In genomic region chr5:119300106-119300505, GRCm38 (mm10) we compare ENCODE assay signal across 11 mouse cellular contexts.
A peak's percentile ranks its signal among the peaks of the same experiment; 100 is the strongest.
DNase-seq lines count a peak whose midpoint lies in the region; ATAC-seq and TF ChIP-seq lines count a peak whose summit lies in the region.
"Had no signal": no experiment of that assay in that cellular context is flagged by ENCODE, and none has a peak within 500 bp of the region (broad histone marks: within the 10 kb centered on the region; RNA-seq: fewer than 3 reads in every experiment).

No protein-coding gene starts in this region.

- 0 out of 2 replicates have a peak, but pooled peaks have one; percentile 52 for ATAC-seq in intestine, embryonic 16.5 days
- ATAC-seq in megakaryocyte-erythroid progenitor cell, adult 5-6 weeks (replicated peaks; ENCODE audit: low FRiP score, low TSS enrichment, poor library complexity, severe bottlenecking) = no peak
- ATAC-seq in liver, embryonic 12.5 days = no peak
- ATAC-seq: hindbrain, postnatal 0 days had no signal

- no peaks in the 10 kb centered on the region for H3K9me3 ChIP-seq in intestine, embryonic 16.5 days (ENCODE audit: control insufficient read depth, low read length)
- H3K9me3 ChIP-seq in liver, embryonic 12.5 days (replicated peaks) = no peaks in the 10 kb centered on the region
- H3K9me3 ChIP-seq: heart, embryonic 15.5 days; limb, embryonic 12.5 days had no signal

- no peaks in the 10 kb centered on the region for H3K36me3 ChIP-seq in liver, adult 2 months (ENCODE audit: control insufficient read depth, insufficient read depth, low read length)
- H3K36me3 ChIP-seq in intestine, embryonic 16.5 days (ENCODE audit: control insufficient read depth, insufficient read depth, low read length) = no peaks in the 10 kb centered on the region
- no peaks in the 10 kb centered on the region for H3K36me3 ChIP-seq in liver, embryonic 12.5 days
- H3K36me3 ChIP-seq: heart, embryonic 15.5 days; limb, embryonic 12.5 days had no signal

- no peak for TF ChIP-seq POLR2A in liver, adult 2 months (IDR thresholded peaks at IDR 0.05; ENCODE audit: extremely low read depth, insufficient read depth, low read length)
- TF ChIP-seq POLR2A in brain, embryonic 14.5 days (IDR thresholded peaks at IDR 0.05; ENCODE audit: borderline replicate concordance, extremely low read depth, insufficient read depth, insufficient read length, poor library complexity, severe bottlenecking) = no peak

- peak; percentile 82 for DNase-seq in liver, adult 2 months (ENCODE audit: extremely low read depth, low read depth, low spot score)
- DNase-seq in liver = no peak
- peak; percentile 15 for DNase-seq in brain, embryonic 14.5 days (ENCODE audit: low read depth)
- peak; percentile 32 for DNase-seq in lung, postnatal 10 days
- no peak for DNase-seq in left cerebral cortex, adult 18-20 months (ENCODE audit: low spot score in 2 of 2)

- 26% methylated on average over 7 of the region's 7 CpGs for WGBS in liver, adult 2 months
- WGBS in intestine, embryonic 16.5 days = 27% methylated on average over 7 of the region's 7 CpGs
- WGBS in liver, embryonic 12.5 days (ENCODE audit: insufficient replicate concordance) = 51% methylated on average over 7 of the region's 7 CpGs

- H3K4me3 ChIP-seq in liver, adult 2 months (ENCODE audit: insufficient read depth, low read depth, low read length) = no peak overlapping the region
- H3K4me3 ChIP-seq in intestine, embryonic 16.5 days (ENCODE audit: low read length) = no peak overlapping the region
- H3K4me3 ChIP-seq in liver, embryonic 12.5 days = no peak overlapping the region
- H3K4me3 ChIP-seq: heart, embryonic 15.5 days; limb, embryonic 12.5 days had no signal

- peaks cover 12% of the 10 kb centered on the region for H3K4me1 ChIP-seq in liver, adult 2 months (ENCODE audit: control insufficient read depth, insufficient read depth, low read length)
- H3K4me1 ChIP-seq in intestine, embryonic 16.5 days (ENCODE audit: control insufficient read depth, insufficient read depth, low read length) = peaks cover 17% of the 10 kb centered on the region
- no peaks in the 10 kb centered on the region for H3K4me1 ChIP-seq in liver, embryonic 12.5 days
- H3K4me1 ChIP-seq: heart, embryonic 15.5 days had no signal

- no peak overlapping the region for H3K9ac ChIP-seq in liver, adult 2 months (ENCODE audit: low read depth, low read length)
- no peak overlapping the region for H3K9ac ChIP-seq in intestine, embryonic 16.5 days (ENCODE audit: low read depth, low read length)
- no peak overlapping the region for H3K9ac ChIP-seq in liver, embryonic 12.5 days
- H3K9ac ChIP-seq: heart, embryonic 15.5 days; limb, embryonic 12.5 days had no signal

- H3K4me2 ChIP-seq in intestine, embryonic 16.5 days (ENCODE audit: low read depth, low read length) = no peak overlapping the region
- H3K4me2 ChIP-seq in liver, embryonic 12.5 days = no peak overlapping the region
- H3K4me2 ChIP-seq: heart, embryonic 15.5 days; limb, embryonic 12.5 days had no signal

- H3K27me3 ChIP-seq in liver, adult 2 months (ENCODE audit: control insufficient read depth, insufficient read depth, low read length) = no peaks in the 10 kb centered on the region
- no peaks in the 10 kb centered on the region for H3K27me3 ChIP-seq in intestine, embryonic 16.5 days (replicated peaks; ENCODE audit: control insufficient read depth, insufficient read depth, low read length)
- H3K27me3 ChIP-seq in liver, embryonic 12.5 days (replicated peaks) = 0 out of 2 replicates have a peak, but pooled peaks cover 3% of the 10 kb centered on the region
- H3K27me3 ChIP-seq: heart, embryonic 15.5 days had no signal

- TF ChIP-seq CTCF in liver, adult 2 months (IDR thresholded peaks at IDR 0.05; ENCODE audit: low read depth, low read length) = no peak
- TF ChIP-seq CTCF in brain, embryonic 14.5 days (IDR thresholded peaks at IDR 0.05; ENCODE audit: borderline replicate concordance, extremely low read depth, insufficient read depth, insufficient read length) = no peak

- H3K79me2 ChIP-seq in liver, adult 2 months (ENCODE audit: control insufficient read depth, insufficient read depth, low read length) = no peaks in the 10 kb centered on the region

- H3K27ac ChIP-seq in liver, adult 2 months (replicated peaks; ENCODE audit: insufficient read depth, low read depth, low read length) = no peak overlapping the region
- no peak overlapping the region for H3K27ac ChIP-seq in intestine, embryonic 16.5 days (ENCODE audit: low read length)
- H3K27ac ChIP-seq in liver, embryonic 12.5 days = no peak overlapping the region
- H3K27ac ChIP-seq: heart, embryonic 15.5 days; hindbrain, postnatal 0 days; limb, embryonic 12.5 days had no signal

Comparison
In these comparisons a context has a peak if more than half of its experiments do, and no peak if none do; other contexts are left out.
1. DNase-seq: peak in liver, adult 2 months (single experiment), brain, embryonic 14.5 days (single experiment) and lung, postnatal 10 days (single experiment); none in liver (single experiment) and left cerebral cortex, adult 18-20 months (0 of 2).